Mouse (Mus musculus) urinary bladder, postnatal 25 days (tissue): ENCODE data around the gene Fam3c.

Experiments used
- DNase-seq: peaks from one replicate; pipeline ENCODE4 v3.0.0; 2022; ENCODE audit warnings: low spot score

Gene Fam3c

GRCm38 (mm10) chr6:22356086-22356507 lies at the start of gene Fam3c:
Gene Fam3c (minus strand): TSS chr6:22356243.
- DNase-seq: peak; percentile 99

GRCm38 (mm10) chr6:22405021-22405420 lies 49.0 kb upstream of the Fam3c start:
- no peak for DNase-seq

- no peak for DNase-seq
Measured at GRCm38 (mm10) chr6:22403736-22404135, 47.7 kb upstream of the Fam3c start.

GRCm38 (mm10) chr6:22403317-22403716 lies 47.3 kb upstream of the Fam3c start:
- no peak for DNase-seq

- DNase-seq: no peak
Measured at GRCm38 (mm10) chr6:22402548-22403164, 46.6 kb upstream of the Fam3c start.

GRCm38 (mm10) chr6:22402037-22402436 lies 46.0 kb upstream of the Fam3c start:
- DNase-seq: no peak

- no peak for DNase-seq
Measured at GRCm38 (mm10) chr6:22398079-22398774, 42.2 kb upstream of the Fam3c start.

GRCm38 (mm10) chr6:22395207-22395606 lies 39.2 kb upstream of the Fam3c start:
- DNase-seq: no peak

GRCm38 (mm10) chr6:22390654-22391365 lies 34.8 kb upstream of the Fam3c start:
- DNase-seq: no peak

- DNase-seq: no peak
Measured at GRCm38 (mm10) chr6:22385254-22385870, 29.3 kb upstream of the Fam3c start.

GRCm38 (mm10) chr6:22380269-22380668 lies 24.2 kb upstream of the Fam3c start:
- DNase-seq: no peak

- DNase-seq: no peak
Measured at GRCm38 (mm10) chr6:22379831-22380230, 23.8 kb upstream of the Fam3c start.

GRCm38 (mm10) chr6:22378462-22378861 lies 22.4 kb upstream of the Fam3c start:
- no peak for DNase-seq

- DNase-seq: no peak
Measured at GRCm38 (mm10) chr6:22374791-22375190, 18.7 kb upstream of the Fam3c start.

- no peak for DNase-seq
Measured at GRCm38 (mm10) chr6:22373476-22373875, 17.4 kb upstream of the Fam3c start.

GRCm38 (mm10) chr6:22366977-22367376 lies 10.9 kb upstream of the Fam3c start:
- DNase-seq: no peak

GRCm38 (mm10) chr6:22363590-22363989 lies 7.5 kb upstream of the Fam3c start:
- no peak for DNase-seq

GRCm38 (mm10) chr6:22361941-22362340 lies 5.9 kb upstream of the Fam3c start:
- no peak for DNase-seq

GRCm38 (mm10) chr6:22359019-22359418 lies 3.0 kb upstream of the Fam3c start:
- no peak for DNase-seq

- no peak for DNase-seq
Measured at GRCm38 (mm10) chr6:22357351-22357750, 1.3 kb upstream of the Fam3c start.

GRCm38 (mm10) chr6:22355396-22356085 lies 502 bp downstream of the Fam3c start:
- no peak for DNase-seq

GRCm38 (mm10) chr6:22354675-22355074 lies 1.4 kb downstream of the Fam3c start:
- no peak for DNase-seq
